Mouse (Mus musculus): Measurements from ENCODE around the gene E130208F15Rik. TPM values are rescaled to one million over a fixed set of nuclear protein-coding genes. Genes with fewer than 3 reads are reported as not detected.

E130208F15Rik gene
- total and polyA plus RNA-seq, 2 experiments = 0.06 to 0.18 TPM

DNA sequence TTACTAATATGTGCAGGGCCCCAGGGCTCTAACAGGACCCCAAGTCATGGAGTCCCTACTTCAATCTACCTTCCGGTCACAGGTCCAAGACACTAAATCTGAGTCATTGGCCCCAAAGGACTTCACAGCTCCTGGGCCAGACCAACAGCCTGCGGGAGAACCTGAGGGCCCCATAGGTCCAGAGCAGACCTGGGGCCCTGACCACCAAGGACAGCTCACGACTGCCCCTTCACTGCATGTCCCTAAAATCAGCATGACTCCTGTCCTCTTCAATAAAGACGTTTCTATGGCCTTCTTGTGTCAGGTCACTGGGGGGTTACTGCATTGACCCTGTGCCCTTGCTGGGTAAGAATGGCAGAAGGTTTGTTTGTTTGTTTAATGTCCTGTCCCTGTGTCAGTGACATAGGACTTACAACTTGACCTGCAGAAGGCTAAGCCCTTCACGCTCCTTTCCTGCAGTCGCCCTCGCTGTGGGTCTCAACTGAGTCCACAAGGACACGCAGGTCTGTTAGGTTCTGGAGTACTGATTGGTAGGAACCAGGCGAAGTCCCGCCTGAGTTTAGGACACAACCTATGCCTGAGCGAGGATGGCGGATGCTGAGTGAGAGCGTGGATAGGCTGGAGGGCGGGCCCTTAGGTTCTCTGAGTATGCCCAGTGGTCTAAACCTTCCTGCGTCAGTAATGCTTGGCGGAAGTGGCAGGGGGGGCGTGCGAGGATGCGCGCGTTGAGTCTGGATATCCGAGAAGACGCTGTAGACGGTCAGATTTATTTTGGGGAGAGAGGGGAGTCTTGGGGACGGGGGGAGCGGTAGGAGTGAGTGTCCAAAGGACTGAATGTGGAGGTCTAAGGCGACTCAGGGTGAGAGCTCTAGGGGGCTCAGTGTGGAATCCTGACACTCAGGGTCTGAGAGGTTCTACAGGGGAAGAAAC, 13.2 kb upstream of the E130208F15Rik start, which contains the start of gene Alkbh6:
Gene Alkbh6, plus strand, starts transcription at position 642 of the 930 bp plus-strand sequence.
- H3K27me3 ChIP-seq (ENCODE audit: control insufficient read depth, insufficient read depth, low read length) = no peaks in the 10 kb centered on the region
- H3K27ac ChIP-seq (replicated peaks; ENCODE audit: insufficient read depth, low read depth, low read length) = peak within 1 kb of the TSS; percentile 46
- peak within 1 kb of the TSS; percentile 68 for H3K9ac ChIP-seq (ENCODE audit: low read depth, low read length)
- WGBS = 7% methylated on average over 27 of the region's 27 CpGs
- peak within 1 kb of the TSS; percentile 48 for H3K4me3 ChIP-seq (ENCODE audit: insufficient read depth, low read depth, low read length)
- H3K36me3 ChIP-seq (ENCODE audit: control insufficient read depth, insufficient read depth, low read length) = no peaks in the 10 kb centered on the region
- peaks cover 4% of the 10 kb centered on the region; the same call in 1 of the 2 replicates for H3K79me2 ChIP-seq (ENCODE audit: control insufficient read depth, insufficient read depth, low read length)
- TF ChIP-seq POLR2A (IDR thresholded peaks at IDR 0.05; ENCODE audit: extremely low read depth, insufficient read depth, low read length) (peak; percentile 76; the same call in 1 of the 2 replicates), CTCF (IDR thresholded peaks at IDR 0.05; ENCODE audit: low read depth, low read length) (no peak)
- peak; percentile 86 for DNase-seq (ENCODE audit: extremely low read depth, low read depth, low spot score)
- peaks cover 13% of the 10 kb centered on the region for H3K4me1 ChIP-seq (ENCODE audit: control insufficient read depth, insufficient read depth, low read length)

DNA sequence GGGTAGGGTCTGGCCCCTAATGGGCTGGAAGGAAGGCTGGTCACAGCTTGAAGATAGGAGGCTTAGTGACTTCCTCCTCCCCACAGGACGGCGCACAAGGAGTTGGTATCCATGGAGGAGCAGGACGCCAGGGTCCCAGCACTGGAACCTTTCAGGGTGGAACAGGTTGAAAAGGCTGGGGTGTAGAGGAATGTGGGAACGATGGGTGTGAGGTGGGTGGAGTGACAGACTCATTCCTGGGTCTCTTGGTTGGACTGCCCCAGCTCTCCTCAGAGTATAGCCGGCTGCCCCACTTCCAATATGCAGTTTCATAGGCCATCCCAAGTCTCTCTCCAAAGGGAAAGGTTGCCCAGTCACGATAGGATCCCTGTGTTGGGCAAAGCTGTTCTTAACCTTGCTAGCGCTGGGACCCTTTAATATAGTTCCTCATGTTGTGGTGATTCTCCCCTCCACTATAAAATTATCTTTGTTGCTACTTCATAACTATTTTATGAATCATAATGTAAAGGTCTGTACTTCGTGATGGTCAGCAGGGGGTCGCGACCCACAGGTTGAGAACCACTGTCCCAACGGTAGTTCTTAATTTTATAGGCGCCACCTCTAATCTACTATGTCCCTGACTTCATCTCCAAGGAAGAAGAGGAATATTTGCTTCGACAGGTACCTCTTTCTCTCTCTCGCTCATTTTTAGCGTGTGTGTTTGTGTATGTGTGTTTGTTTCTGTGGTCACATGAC, 12.0 kb upstream of the E130208F15Rik start:
- DNase-seq (ENCODE audit: extremely low read depth, low read depth, low spot score) = no peak
- Histone ChIP-seq H3K4me3 (ENCODE audit: insufficient read depth, low read depth, low read length) (peak overlapping the region; percentile 48; the same call in 1 of the 2 replicates), H3K27me3 (ENCODE audit: control insufficient read depth, insufficient read depth, low read length) (no peaks in the 10 kb centered on the region), H3K79me2 (ENCODE audit: control insufficient read depth, insufficient read depth, low read length) (peaks cover 6% of the 10 kb centered on the region; the same call in 1 of the 2 replicates), H3K27ac (replicated peaks; ENCODE audit: insufficient read depth, low read depth, low read length) (no peak overlapping the region), H3K36me3 (ENCODE audit: control insufficient read depth, insufficient read depth, low read length) (no peaks in the 10 kb centered on the region), H3K9ac (ENCODE audit: low read depth, low read length) (peak overlapping the region; percentile 54), H3K4me1 (ENCODE audit: control insufficient read depth, insufficient read depth, low read length) (peaks cover 16% of the 10 kb centered on the region)
- no peak for TF ChIP-seq POLR2A (IDR thresholded peaks at IDR 0.05; ENCODE audit: extremely low read depth, insufficient read depth, low read length)
- no peak for TF ChIP-seq CTCF (IDR thresholded peaks at IDR 0.05; ENCODE audit: low read depth, low read length)
- WGBS = 48% methylated on average over 15 of the region's 15 CpGs

- H3K4me3 ChIP-seq (ENCODE audit: insufficient read depth, low read depth, low read length) = no peak overlapping the region
- no peaks in the 10 kb centered on the region for H3K36me3 ChIP-seq (ENCODE audit: control insufficient read depth, insufficient read depth, low read length)
- no peaks in the 10 kb centered on the region for H3K27me3 ChIP-seq (ENCODE audit: control insufficient read depth, insufficient read depth, low read length)
- 77% methylated on average over 12 of the region's 12 CpGs for WGBS
- H3K4me1 ChIP-seq (ENCODE audit: control insufficient read depth, insufficient read depth, low read length) = peaks cover 16% of the 10 kb centered on the region
- H3K79me2 ChIP-seq (ENCODE audit: control insufficient read depth, insufficient read depth, low read length) = peaks cover 6% of the 10 kb centered on the region; the same call in 1 of the 2 replicates
- DNase-seq (ENCODE audit: extremely low read depth, low read depth, low spot score) = no peak
- H3K27ac ChIP-seq (replicated peaks; ENCODE audit: insufficient read depth, low read depth, low read length) = no peak overlapping the region
- H3K9ac ChIP-seq (ENCODE audit: low read depth, low read length) = no peak overlapping the region
- TF ChIP-seq CTCF (IDR thresholded peaks at IDR 0.05; ENCODE audit: low read depth, low read length) (no peak), POLR2A (IDR thresholded peaks at IDR 0.05; ENCODE audit: extremely low read depth, insufficient read depth, low read length) (no peak)
Observed at GRCm38 (mm10) chr7:30310136-30310535, 11.4 kb upstream of the E130208F15Rik start.

GRCm38 (mm10) chr7:30313666-30314320, 7.7 kb upstream of the E130208F15Rik start:
- H3K4me3 ChIP-seq (ENCODE audit: insufficient read depth, low read depth, low read length) = peak overlapping the region; percentile 73
- H3K79me2 ChIP-seq (ENCODE audit: control insufficient read depth, insufficient read depth, low read length) = peaks cover 6% of the 10 kb centered on the region; the same call in 1 of the 2 replicates
- H3K36me3 ChIP-seq (ENCODE audit: control insufficient read depth, insufficient read depth, low read length) = no peaks in the 10 kb centered on the region
- WGBS = 15% methylated on average over 27 of the region's 27 CpGs
- TF ChIP-seq POLR2A (IDR thresholded peaks at IDR 0.05; ENCODE audit: extremely low read depth, insufficient read depth, low read length) (peak; percentile 43; the same call in 1 of the 2 replicates), CTCF (IDR thresholded peaks at IDR 0.05; ENCODE audit: low read depth, low read length) (0 out of 2 replicates have a peak, but pooled peaks have one; percentile 21)
- H3K9ac ChIP-seq (ENCODE audit: low read depth, low read length) = peak overlapping the region; percentile 82
- H3K27me3 ChIP-seq (ENCODE audit: control insufficient read depth, insufficient read depth, low read length) = no peaks in the 10 kb centered on the region
- H3K27ac ChIP-seq (replicated peaks; ENCODE audit: insufficient read depth, low read depth, low read length) = peak overlapping the region; percentile 73
- peaks cover 12% of the 10 kb centered on the region for H3K4me1 ChIP-seq (ENCODE audit: control insufficient read depth, insufficient read depth, low read length)
- DNase-seq (ENCODE audit: extremely low read depth, low read depth, low spot score) = peak; percentile 79

GRCm38 (mm10) chr7:30314721-30315155, 6.8 kb upstream of the E130208F15Rik start, which contains the start of gene Syne4:
Syne4 (plus strand) TSS chr7:30314807.
- Histone ChIP-seq H3K27ac (replicated peaks; ENCODE audit: insufficient read depth, low read depth, low read length) (peak within 1 kb of the TSS; percentile 73), H3K4me1 (ENCODE audit: control insufficient read depth, insufficient read depth, low read length) (peaks cover 11% of the 10 kb centered on the region), H3K27me3 (ENCODE audit: control insufficient read depth, insufficient read depth, low read length) (no peaks in the 10 kb centered on the region), H3K4me3 (ENCODE audit: insufficient read depth, low read depth, low read length) (peak within 1 kb of the TSS; percentile 73), H3K79me2 (ENCODE audit: control insufficient read depth, insufficient read depth, low read length) (peaks cover 6% of the 10 kb centered on the region; the same call in 1 of the 2 replicates), H3K36me3 (ENCODE audit: control insufficient read depth, insufficient read depth, low read length) (no peaks in the 10 kb centered on the region), H3K9ac (ENCODE audit: low read depth, low read length) (peak within 1 kb of the TSS; percentile 82)
- no peak for TF ChIP-seq CTCF (IDR thresholded peaks at IDR 0.05; ENCODE audit: low read depth, low read length)
- TF ChIP-seq POLR2A (IDR thresholded peaks at IDR 0.05; ENCODE audit: extremely low read depth, insufficient read depth, low read length) = no peak
- 26% methylated on average over 9 of the region's 9 CpGs for WGBS
- no peak for DNase-seq (ENCODE audit: extremely low read depth, low read depth, low spot score)

Measured in liver, adult 2 months (tissue).